Mouse (Mus musculus): Measurements from ENCODE around the gene Parl. TPM values are rescaled to one million over a fixed set of nuclear protein-coding genes. Genes with fewer than 3 reads are reported as not detected.
A peak's percentile ranks its signal among the peaks of the same experiment; 100 is the strongest.

The Parl gene
- polyA plus RNA-seq, 1 experiment from 2014 or later = 110 TPM

GRCm38 (mm10) chr16:20240468-20241414, 61.4 kb downstream of the Parl start, which contains the start of gene Map6d1:
TSS of gene Map6d1 (minus strand) at chr16:20241358.
- ATAC-seq (replicated peaks; ENCODE audit: low FRiP score, low read depth) = peak; percentile 67; the same call in 1 of the 2 replicates

GRCm38 (mm10) chr16:20238646-20239045, 63.5 kb downstream of the Parl start:
- H3K4me3 ChIP-seq (replicated peaks; ENCODE audit: low read depth, low read length) = no peak overlapping the region
- no peaks in the 10 kb centered on the region for H3K9me3 ChIP-seq (replicated peaks; ENCODE audit: low read length)
- no peak overlapping the region for H3K27ac ChIP-seq
- H3K4me1 ChIP-seq (replicated peaks; ENCODE audit: insufficient read depth, low read length) = 0 out of 2 replicates have a peak, but pooled peaks cover 5% of the 10 kb centered on the region
- H3K36me3 ChIP-seq (ENCODE audit: insufficient read depth, low read length) = no peaks in the 10 kb centered on the region
- no peak for TF ChIP-seq CTCF (IDR thresholded peaks at IDR 0.05; ENCODE audit: low read depth)
- WGBS = 88% methylated on average over 4 of the region's 4 CpGs
- no peaks in the 10 kb centered on the region for H3K27me3 ChIP-seq (ENCODE audit: insufficient read depth, low read length)
- ATAC-seq (replicated peaks; ENCODE audit: low FRiP score, low read depth) (no peak), DNase-seq (ENCODE audit: low spot score) (no peak)
- H3K4me2 ChIP-seq (ENCODE audit: low read length) = no peak overlapping the region
- H3K9ac ChIP-seq (ENCODE audit: low read depth, low read length) = no peak overlapping the region

More at GRCm38 (mm10) chr16:20240468-20241414, 61.4 kb downstream of the Parl start, which contains the start of gene Map6d1:
- Histone ChIP-seq H3K36me3 (ENCODE audit: insufficient read depth, low read length) (no peaks in the 10 kb centered on the region), H3K9me3 (replicated peaks; ENCODE audit: low read length) (no peaks in the 10 kb centered on the region), H3K4me3 (replicated peaks; ENCODE audit: low read depth, low read length) (peak within 1 kb of the TSS; percentile 69), H3K9ac (ENCODE audit: low read depth, low read length) (peak within 1 kb of the TSS; percentile 59), H3K4me2 (ENCODE audit: low read length) (peak within 1 kb of the TSS; percentile 97), H3K27me3 (ENCODE audit: insufficient read depth, low read length) (no peaks in the 10 kb centered on the region), H3K4me1 (replicated peaks; ENCODE audit: insufficient read depth, low read length) (0 out of 2 replicates have a peak, but pooled peaks cover 5% of the 10 kb centered on the region), H3K27ac (no peak within 1 kb of the TSS)
- peak; percentile 46 for DNase-seq (ENCODE audit: low spot score)
- 1% methylated on average over 88 of the region's 90 CpGs for WGBS
- no peak for TF ChIP-seq CTCF (IDR thresholded peaks at IDR 0.05; ENCODE audit: low read depth)

GRCm38 (mm10) chr16:20237426-20237825, 64.8 kb downstream of the Parl start:
- ATAC-seq (replicated peaks; ENCODE audit: low FRiP score, low read depth) = peak; percentile 58
- peak; percentile 5 for DNase-seq (ENCODE audit: low spot score)
- H3K4me3 ChIP-seq (replicated peaks; ENCODE audit: low read depth, low read length) = no peak overlapping the region
- no peak overlapping the region for H3K27ac ChIP-seq
- 62% methylated on average over 4 of the region's 4 CpGs for WGBS
- TF ChIP-seq CTCF (IDR thresholded peaks at IDR 0.05; ENCODE audit: low read depth) = no peak
- 0 out of 2 replicates have a peak, but pooled peaks cover 5% of the 10 kb centered on the region for H3K4me1 ChIP-seq (replicated peaks; ENCODE audit: insufficient read depth, low read length)
- H3K9ac ChIP-seq (ENCODE audit: low read depth, low read length) = no peak overlapping the region
- no peaks in the 10 kb centered on the region for H3K36me3 ChIP-seq (ENCODE audit: insufficient read depth, low read length)
- H3K9me3 ChIP-seq (replicated peaks; ENCODE audit: low read length) = no peaks in the 10 kb centered on the region
- H3K27me3 ChIP-seq (ENCODE audit: insufficient read depth, low read length) = no peaks in the 10 kb centered on the region
- no peak overlapping the region for H3K4me2 ChIP-seq (ENCODE audit: low read length)

- no peak for ATAC-seq (replicated peaks; ENCODE audit: low FRiP score, low read depth)
- H3K9ac ChIP-seq (ENCODE audit: low read depth, low read length) = no peak overlapping the region
- no peak overlapping the region for H3K4me2 ChIP-seq (ENCODE audit: low read length)
- WGBS = 47% methylated on average over 4 of the region's 4 CpGs
- no peak for TF ChIP-seq CTCF (IDR thresholded peaks at IDR 0.05; ENCODE audit: low read depth)
- H3K36me3 ChIP-seq (ENCODE audit: insufficient read depth, low read length) = peaks cover 23% of the 10 kb centered on the region
- no peaks in the 10 kb centered on the region for H3K9me3 ChIP-seq (replicated peaks; ENCODE audit: low read length)
- H3K4me3 ChIP-seq (replicated peaks; ENCODE audit: low read depth, low read length) = no peak overlapping the region
- no peaks in the 10 kb centered on the region for H3K27me3 ChIP-seq (ENCODE audit: insufficient read depth, low read length)
- DNase-seq (ENCODE audit: low spot score) = peak; percentile 39
- no peak overlapping the region for H3K27ac ChIP-seq
- no peaks in the 10 kb centered on the region for H3K4me1 ChIP-seq (replicated peaks; ENCODE audit: insufficient read depth, low read length)
These were observed 67.8 kb downstream of the Parl start for GRCm38 (mm10) chr16:20234406-20234805.

Other genes with a start within 250 kb of the Parl start
- gene Klhl24, start 204.8 kb downstream of the Parl start, polyA plus RNA-seq (2015; fragmentation: Nextera tagmentation; extraction: Ambion mirVana) = 38.7 and 39.7 TPM in 2 replicates
- 12.5 and 12.7 TPM in 2 replicates for gene Yeats2, start 161.3 kb downstream of the Parl start, polyA plus RNA-seq (2015; fragmentation: Nextera tagmentation; extraction: Ambion mirVana)
- 0.36 and 0.37 TPM in 2 replicates for gene Map6d1, start 61.0 kb downstream of the Parl start, polyA plus RNA-seq (2015; fragmentation: Nextera tagmentation; extraction: Ambion mirVana)
- not detected in 2 replicates for gene Cyp2ab1, start 23.0 kb upstream of the Parl start, polyA plus RNA-seq (2015; fragmentation: Nextera tagmentation; extraction: Ambion mirVana)
- 35.7 and 38.6 TPM in 2 replicates for gene Abcc5, start 124.0 kb upstream of the Parl start, polyA plus RNA-seq (2015; fragmentation: Nextera tagmentation; extraction: Ambion mirVana)
- gene Eif2b5, start 196.4 kb upstream of the Parl start, polyA plus RNA-seq (2015; fragmentation: Nextera tagmentation; extraction: Ambion mirVana) = 76.0 and 85.1 TPM in 2 replicates
- gene Dvl3, start 214.6 kb upstream of the Parl start, polyA plus RNA-seq (2015; fragmentation: Nextera tagmentation; extraction: Ambion mirVana) = 15.7 and 16.5 TPM in 2 replicates
- gene Ap2m1, start 233.1 kb upstream of the Parl start, polyA plus RNA-seq (2015; fragmentation: Nextera tagmentation; extraction: Ambion mirVana) = 605 and 673 TPM in 2 replicates
- 51.6 and 53.6 TPM in 2 replicates for gene Abcf3, start 246.2 kb upstream of the Parl start, polyA plus RNA-seq (2015; fragmentation: Nextera tagmentation; extraction: Ambion mirVana)

Measured in kidney, postnatal 0 days (tissue).